Mouse (Mus musculus) midbrain, embryonic 14.5 days (tissue): Measurements from ENCODE around the gene Uqcc3. TPM values are rescaled to one million over a fixed set of nuclear protein-coding genes. Genes with fewer than 3 reads are reported as not detected.
"Not testable (repeated sequence)": the region's sequence is repeated elsewhere in the genome, so short reads cannot be mapped to it uniquely, and the experiment has no call there.

Experiments used
- ATAC-seq: fragments of 200-750 bp; cut with Nextera tagmentation; 2 replicates; pipeline ENCODE4 v1.8.0; 2017; ENCODE audit warnings: moderate number of reproducible peaks, moderate library complexity; ENCODE audit not compliant: low FRiP score, low TSS enrichment
- DNase-seq: peaks from one replicate; pipeline ENCODE4 v3.0.0-alpha.2; 2015
- H3K27ac ChIP-seq: fragments of 300-500 bp; sonication (generic); replicated peaks from 2 replicates; pipeline ENCODE4 v1.5.1; 2014; ENCODE audit warnings: mild to moderate bottlenecking, low read depth, low read length, moderate library complexity
- H3K27me3 ChIP-seq: fragments of 300-500 bp; sonication (generic); 2 replicates; pipeline ENCODE4 v1.6.1; 2014; ENCODE audit warnings: low read length, control low read depth, mixed read lengths; ENCODE audit not compliant: control insufficient read depth, insufficient read depth
- H3K36me3 ChIP-seq: fragments of 300-500 bp; sonication (generic); 2 replicates; pipeline ENCODE4 v1.6.1; 2014; ENCODE audit warnings: low read length, control low read depth; ENCODE audit not compliant: control insufficient read depth, insufficient read depth
- H3K4me1 ChIP-seq: fragments of 300-500 bp; sonication (generic); 2 replicates; pipeline ENCODE4 v1.6.1; 2014; ENCODE audit warnings: mild to moderate bottlenecking, antibody characterized with exemption, low read length, control low read depth; ENCODE audit not compliant: control insufficient read depth, insufficient read depth
- H3K4me2 ChIP-seq: fragments of 300-500 bp; sonication (generic); 2 replicates; pipeline ENCODE4 v1.6.1; 2014; ENCODE audit warnings: mild to moderate bottlenecking, low read length, moderate library complexity
- H3K4me3 ChIP-seq: fragments of 300-500 bp; sonication (generic); replicated peaks from 2 replicates; pipeline ENCODE4 v1.5.1; 2014; ENCODE audit warnings: low read depth, low read length
- H3K9ac ChIP-seq: fragments of 300-500 bp; sonication (generic); replicated peaks from 2 replicates; pipeline ENCODE4 v1.6.1; 2014; ENCODE audit warnings: mild to moderate bottlenecking, low read length, moderate library complexity
- H3K9me3 ChIP-seq: fragments of 300-500 bp; sonication (generic); 2 replicates; pipeline ENCODE4 v1.6.1; 2016; ENCODE audit warnings: low read length, control low read depth, mixed read lengths; ENCODE audit not compliant: control insufficient read depth
- WGBS: fragments of 180-500 bp; shearing (Covaris S2); extraction: QIAGEN DNeasy Blood & Tissue Kit; methylation state at CpG from one replicate; pipeline ENCODE4 v1.1.7; 2014; 5-methylcytosine and 5-hydroxymethylcytosine counted together
- polyA plus RNA-seq: library from polyadenylated mRNA; unstranded; fragments of >200 nt; fragmentation: Nextera tagmentation; extraction: Ambion mirVana; gene quantifications from 2 replicates; pipeline ENCODE4 v1.2.1, GENCODE M21; 2014

The Uqcc3 gene
- polyA plus RNA-seq, 1 experiment from 2014 or later = 62.6 TPM

DNA sequence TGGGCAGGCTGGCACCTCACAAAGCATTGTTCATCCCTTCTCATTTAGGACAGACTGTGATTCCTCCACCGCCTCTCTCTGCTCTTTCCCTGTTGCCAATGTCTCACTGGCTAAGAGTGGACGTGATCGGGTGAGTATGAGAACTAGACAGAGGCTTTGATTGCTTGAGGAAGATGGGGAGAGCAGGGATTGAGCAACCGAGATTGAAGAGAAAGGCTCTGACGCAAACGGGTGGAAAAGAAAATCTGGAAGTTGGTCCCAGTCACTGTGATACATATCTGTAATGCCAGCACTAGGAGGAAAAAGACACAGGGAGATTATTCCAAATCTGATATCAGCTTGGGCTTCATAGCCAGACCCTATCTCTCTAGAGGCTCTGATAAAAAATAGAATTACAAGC, 37.8 kb downstream of the Uqcc3 start:
- Histone ChIP-seq H3K36me3 (peaks cover 50% of the 10 kb centered on the region), H3K9me3 (no peaks in the 10 kb centered on the region)
- 90% methylated on average over 6 of the region's 6 CpGs for WGBS

DNA sequence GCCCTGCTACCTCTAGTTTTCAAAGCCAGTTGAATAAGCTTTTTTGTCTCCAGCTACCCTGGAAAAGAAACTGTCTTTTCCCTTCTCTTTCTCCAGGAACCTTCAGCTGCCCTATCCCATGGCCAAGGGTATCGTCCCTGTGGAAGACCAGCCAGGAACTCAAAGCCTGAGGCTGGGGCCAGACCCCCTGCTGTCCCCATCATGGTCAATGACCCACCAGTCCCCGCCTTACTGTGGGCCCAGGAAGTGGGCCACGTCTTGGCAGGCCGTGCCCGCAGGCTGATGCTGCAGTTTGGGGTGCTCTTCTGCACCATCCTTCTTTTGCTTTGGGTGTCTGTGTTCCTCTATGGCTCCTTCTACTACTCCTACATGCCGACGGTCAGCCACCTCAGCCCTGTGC, 39.7 kb downstream of the Uqcc3 start:
- H3K27me3 ChIP-seq = no peaks in the 10 kb centered on the region
- H3K9ac ChIP-seq = peak overlapping the region; percentile 86
- H3K4me2 ChIP-seq = peak overlapping the region; percentile 81
- peaks cover 33% of the 10 kb centered on the region for H3K36me3 ChIP-seq
- no peak for DNase-seq
- no peaks in the 10 kb centered on the region for H3K9me3 ChIP-seq
- H3K4me3 ChIP-seq = peak overlapping the region; percentile 68
- H3K27ac ChIP-seq = no peak overlapping the region
- no peak for ATAC-seq
- H3K4me1 ChIP-seq = peaks cover 25% of the 10 kb centered on the region
- WGBS = 92% methylated on average over 7 of the region's 7 CpGs

More for the DNA sequence above, 37.8 kb downstream of the Uqcc3 start:
- H3K4me1 ChIP-seq = peaks cover 18% of the 10 kb centered on the region
- H3K4me2 ChIP-seq = no peak overlapping the region
- DNase-seq = no peak
- H3K9ac ChIP-seq = no peak overlapping the region
- no peak overlapping the region for H3K27ac ChIP-seq
- no peak overlapping the region for H3K4me3 ChIP-seq
- H3K27me3 ChIP-seq = no peaks in the 10 kb centered on the region
- no peak for ATAC-seq

- 9% methylated on average over 29 of the region's 29 CpGs for WGBS
- Histone ChIP-seq H3K4me1 (peaks cover 25% of the 10 kb centered on the region), H3K9ac (peak overlapping the region; percentile 86), H3K9me3 (no peaks in the 10 kb centered on the region), H3K27me3 (no peaks in the 10 kb centered on the region), H3K27ac (peak overlapping the region; percentile 99), H3K36me3 (peaks cover 32% of the 10 kb centered on the region), H3K4me2 (peak overlapping the region; percentile 81), H3K4me3 (peak overlapping the region; percentile 68)
- ATAC-seq (peak; percentile 22; the same call in 1 of the 2 replicates), DNase-seq (peak; percentile 82)
These were observed 40.6 kb downstream of the Uqcc3 start for GRCm38 (mm10) chr19:8839908-8840791.

- Histone ChIP-seq H3K9ac (peak within 1 kb of the TSS; percentile 86), H3K36me3 (peaks cover 38% of the 10 kb centered on the region), H3K4me3 (peak within 1 kb of the TSS; percentile 68), H3K9me3 (no peaks in the 10 kb centered on the region), H3K27ac (peak within 1 kb of the TSS; percentile 99), H3K27me3 (no peaks in the 10 kb centered on the region), H3K4me1 (peaks cover 25% of the 10 kb centered on the region), H3K4me2 (peak within 1 kb of the TSS; percentile 81)
- DNase-seq (peak; percentile 92), ATAC-seq (peak; percentile 90)
- 22% methylated on average over 11 of the region's 11 CpGs for WGBS
These were observed 41.4 kb downstream of the Uqcc3 start, which contains the start of gene Gng3 for GRCm38 (mm10) chr19:8839103-8839907. TSS of gene Gng3 (minus strand) at chr19:8839194.

- Histone ChIP-seq H3K4me3 (peak overlapping the region; percentile 68), H3K4me1 (peaks cover 25% of the 10 kb centered on the region), H3K27me3 (no peaks in the 10 kb centered on the region), H3K9me3 (no peaks in the 10 kb centered on the region), H3K36me3 (peaks cover 41% of the 10 kb centered on the region), H3K27ac (peak overlapping the region; percentile 99), H3K9ac (peak overlapping the region; percentile 86), H3K4me2 (peak overlapping the region; percentile 81)
- DNase-seq (peak; percentile 65), ATAC-seq (no peak)
- 6% methylated on average over 15 of the region's 15 CpGs for whole genome bisulfite sequencing
These were observed 42.5 kb downstream of the Uqcc3 start for GRCm38 (mm10) chr19:8838041-8838730.

DNA sequence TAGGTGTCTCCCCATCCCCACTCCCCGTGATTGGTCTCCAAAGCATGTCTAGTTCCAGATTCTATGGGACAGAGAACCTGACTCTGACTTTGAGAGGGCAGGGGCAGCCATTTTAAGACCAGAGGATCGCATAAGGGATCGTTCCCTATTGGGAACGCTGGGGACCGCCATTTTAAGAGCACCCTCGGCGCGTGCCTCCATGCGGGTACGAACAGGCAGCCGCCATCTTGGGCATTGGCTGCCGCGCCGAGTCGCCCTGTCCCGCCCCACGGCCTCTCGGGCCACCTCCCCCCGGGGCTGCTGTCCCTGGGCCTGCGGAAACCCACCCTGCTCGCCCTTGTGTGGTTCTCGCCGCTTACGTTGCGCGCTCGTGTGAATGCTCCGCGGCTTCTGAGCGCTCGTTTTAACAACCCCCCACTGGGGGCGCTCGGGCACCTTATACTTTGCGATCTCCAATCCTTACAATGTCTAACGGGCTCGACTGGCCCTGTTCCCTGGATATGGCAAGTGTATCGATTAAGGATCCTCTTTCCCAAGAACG, 43.4 kb downstream of the Uqcc3 start, which contains the start of gene Bscl2:
Bscl2 (plus strand) TSS at position 217 of the 541 bp plus-strand sequence.
- Histone ChIP-seq H3K27me3 (no peaks in the 10 kb centered on the region), H3K4me3 (peak within 1 kb of the TSS; percentile 68), H3K27ac (peak within 1 kb of the TSS; percentile 99), H3K4me2 (peak within 1 kb of the TSS; percentile 81), H3K9ac (peak within 1 kb of the TSS; percentile 86), H3K4me1 (peaks cover 25% of the 10 kb centered on the region), H3K36me3 (peaks cover 43% of the 10 kb centered on the region), H3K9me3 (no peaks in the 10 kb centered on the region)
- peak; percentile 71 for ATAC-seq
- DNase-seq = peak; percentile 94
- under 1% methylated on average over 38 of the region's 38 CpGs for WGBS

DNA sequence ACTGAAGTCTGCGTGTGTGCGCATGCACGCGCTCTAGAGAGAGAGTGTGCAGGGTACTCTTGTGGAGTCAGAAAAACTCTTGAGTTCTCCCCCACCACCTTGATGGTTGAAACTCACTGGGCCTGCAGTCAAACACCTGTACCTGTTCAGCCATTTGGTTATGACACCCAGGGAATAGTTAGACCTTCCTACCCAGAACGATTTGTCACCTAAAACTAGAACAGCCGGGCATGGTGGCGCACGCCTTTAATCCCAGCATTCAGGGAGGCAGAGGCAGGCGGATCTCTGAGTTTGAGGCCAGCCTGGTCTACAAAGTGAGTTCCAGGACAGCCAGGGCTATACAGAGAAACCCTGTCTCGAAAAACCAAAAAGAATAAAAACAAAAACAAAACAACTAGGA, 44.4 kb downstream of the Uqcc3 start:
- Histone ChIP-seq H3K27ac (peak overlapping the region; percentile 99), H3K4me2 (peak overlapping the region; percentile 81), H3K4me1 (peaks cover 25% of the 10 kb centered on the region), H3K36me3 (peaks cover 50% of the 10 kb centered on the region)
- not testable (repeated sequence) for DNase-seq, H3K9me3 ChIP-seq, H3K9ac ChIP-seq, H3K27me3 ChIP-seq, ATAC-seq, H3K4me3 ChIP-seq
- WGBS = 95% methylated on average over 10 of the region's 10 CpGs

- ATAC-seq (no peak), DNase-seq (no peak)
- Histone ChIP-seq H3K4me3 (no peak overlapping the region), H3K4me1 (peaks cover 7% of the 10 kb centered on the region; the same call in 1 of the 2 replicates), H3K36me3 (peaks cover 80% of the 10 kb centered on the region), H3K27me3 (no peaks in the 10 kb centered on the region), H3K9me3 (no peaks in the 10 kb centered on the region), H3K27ac (no peak overlapping the region), H3K4me2 (no peak overlapping the region), H3K9ac (no peak overlapping the region)
- WGBS = 93% methylated on average over 4 of the region's 4 CpGs
These were observed 47.8 kb downstream of the Uqcc3 start for GRCm38 (mm10) chr19:8832971-8833370.
